Mouse (Mus musculus): ENCODE results near the gene Prtn3. TPM values are rescaled to one million over a fixed set of nuclear protein-coding genes. Genes with fewer than 3 reads are reported as not detected.

The Prtn3 gene
- polyA plus RNA-seq, 1 experiment from 2014 or later, result 5.1 TPM

DNA sequence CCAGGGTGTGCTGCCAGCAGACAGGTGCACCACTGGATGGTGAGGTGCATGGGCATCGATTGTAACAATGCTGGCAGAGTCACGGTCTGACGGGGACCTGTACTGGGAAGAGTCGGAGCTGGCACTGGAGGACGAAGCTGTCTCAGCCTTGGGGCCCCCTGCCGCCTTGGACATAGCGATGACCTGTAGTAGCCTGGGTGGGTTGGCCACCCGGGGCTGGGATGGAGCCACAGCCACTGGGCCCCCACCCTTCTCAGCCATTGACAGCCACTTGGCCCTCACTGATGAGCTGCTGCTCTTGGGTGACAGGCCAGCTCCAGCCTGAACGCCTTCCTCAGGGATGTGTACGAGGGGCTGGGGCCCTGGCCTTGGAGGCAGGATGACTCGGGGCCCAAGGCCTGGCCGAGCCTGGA, 9.1 kb upstream of the Prtn3 start:
- Histone ChIP-seq H3K36me3 (peaks cover 67% of the 10 kb centered on the region), H3K9ac (no peak overlapping the region), H3K27ac (peak overlapping the region; percentile 72; the same call in 1 of the 2 replicates), H3K4me3 (no peak overlapping the region), H3K9me3 (no peaks in the 10 kb centered on the region), H3K4me2 (no peak overlapping the region), H3K27me3 (no peaks in the 10 kb centered on the region), H3K4me1 (peaks cover 25% of the 10 kb centered on the region)
- no peak for ATAC-seq (ENCODE audit: insufficient number of reproducible peaks, low FRiP score, low TSS enrichment, low read depth)
- 62% methylated on average over 12 of the region's 12 CpGs for WGBS

DNA sequence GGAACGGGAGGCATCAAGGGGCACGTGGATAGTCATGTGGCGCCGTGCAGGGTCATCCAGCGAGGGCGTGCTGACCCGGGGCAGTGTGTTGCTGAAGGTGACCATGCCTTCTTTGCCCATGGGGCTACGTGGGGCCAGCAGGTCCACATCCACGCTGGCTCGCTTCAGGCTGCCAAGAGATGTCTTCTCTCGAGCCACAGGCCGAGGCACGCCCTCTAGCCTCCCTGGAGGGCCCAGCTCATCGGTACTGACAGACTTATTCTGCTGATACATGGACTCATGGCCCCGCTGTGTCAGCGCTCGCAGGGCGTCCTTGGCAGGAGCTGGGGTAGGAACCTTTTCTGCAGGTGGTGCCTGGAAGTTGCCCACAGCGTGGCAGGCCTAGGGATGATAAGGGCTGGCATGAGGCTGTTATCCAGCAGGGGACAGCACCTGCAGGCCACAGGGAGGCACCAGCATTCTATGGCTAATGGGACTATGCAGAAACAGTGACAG, 8.4 kb upstream of the Prtn3 start:
- no peak overlapping the region for H3K27ac ChIP-seq
- no peaks in the 10 kb centered on the region for H3K9me3 ChIP-seq
- no peak overlapping the region for H3K4me3 ChIP-seq
- peaks cover 18% of the 10 kb centered on the region for H3K4me1 ChIP-seq
- no peaks in the 10 kb centered on the region for H3K27me3 ChIP-seq
- ATAC-seq (ENCODE audit: insufficient number of reproducible peaks, low FRiP score, low TSS enrichment, low read depth), result no peak
- peaks cover 61% of the 10 kb centered on the region for H3K36me3 ChIP-seq
- WGBS, result 65% methylated on average over 19 of the region's 19 CpGs
- H3K9ac ChIP-seq, result no peak overlapping the region
- no peak overlapping the region for H3K4me2 ChIP-seq

DNA sequence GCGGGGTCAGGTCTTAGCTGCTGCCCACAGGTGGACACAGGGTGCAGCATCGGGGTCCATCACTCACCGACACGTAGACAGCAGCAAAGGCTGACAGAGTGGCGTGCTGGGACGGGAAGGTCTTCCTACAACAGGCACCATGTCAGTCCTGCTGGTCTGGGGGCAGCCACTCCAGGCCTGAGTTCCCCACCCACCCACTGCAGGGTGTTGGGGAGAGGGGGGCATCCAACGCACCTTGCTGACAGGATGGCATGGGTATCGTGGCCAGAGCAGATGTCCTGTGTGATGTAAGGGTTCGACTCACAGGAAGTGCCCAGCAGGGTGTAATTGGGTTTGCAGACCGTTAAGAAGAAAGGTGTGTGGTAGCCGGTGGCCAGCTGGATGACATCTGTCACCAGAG, 7.7 kb upstream of the Prtn3 start:
- no peaks in the 10 kb centered on the region for H3K9me3 ChIP-seq
- H3K36me3 ChIP-seq, result peaks cover 53% of the 10 kb centered on the region
- H3K4me1 ChIP-seq, result peaks cover 12% of the 10 kb centered on the region; the same call in 1 of the 2 replicates
- no peak overlapping the region for H3K4me3 ChIP-seq
- 59% methylated on average over 11 of the region's 11 CpGs for WGBS
- no peak overlapping the region for H3K4me2 ChIP-seq
- no peak overlapping the region for H3K27ac ChIP-seq
- no peaks in the 10 kb centered on the region for H3K27me3 ChIP-seq
- ATAC-seq (ENCODE audit: insufficient number of reproducible peaks, low FRiP score, low TSS enrichment, low read depth), result no peak
- H3K9ac ChIP-seq, result no peak overlapping the region

DNA sequence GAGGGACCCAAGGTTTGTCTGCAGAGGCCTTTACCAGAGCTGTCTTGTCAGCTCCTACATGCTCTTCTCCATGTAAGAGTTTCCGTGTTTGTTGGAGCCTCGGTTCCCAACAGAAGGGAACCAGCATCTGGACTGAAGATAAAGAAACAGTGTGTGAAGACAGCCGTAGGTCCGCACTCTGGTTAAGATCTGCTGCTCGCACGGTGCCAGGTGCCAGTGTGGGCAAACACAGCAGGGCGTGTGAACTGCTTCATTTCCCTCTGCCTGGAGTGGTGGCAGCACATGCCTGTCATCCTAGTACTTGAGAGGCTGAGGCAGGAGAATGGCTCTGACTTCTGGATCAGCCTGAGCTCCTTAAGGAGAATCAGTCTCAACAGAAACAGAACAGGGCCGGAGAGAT, 2.4 kb upstream of the Prtn3 start:
- H3K27me3 ChIP-seq, result no peaks in the 10 kb centered on the region
- no peak overlapping the region; the same call in 1 of the 2 replicates for H3K27ac ChIP-seq
- no peaks in the 10 kb centered on the region for H3K9me3 ChIP-seq
- no peak for ATAC-seq (ENCODE audit: insufficient number of reproducible peaks, low FRiP score, low TSS enrichment, low read depth)
- no peak overlapping the region for H3K4me2 ChIP-seq
- WGBS, result 84% methylated on average over 8 of the region's 8 CpGs
- H3K36me3 ChIP-seq, result peaks cover 11% of the 10 kb centered on the region; the same call in 1 of the 2 replicates
- no peak overlapping the region for H3K9ac ChIP-seq
- no peak overlapping the region for H3K4me3 ChIP-seq
- H3K4me1 ChIP-seq, result peaks cover 26% of the 10 kb centered on the region

DNA sequence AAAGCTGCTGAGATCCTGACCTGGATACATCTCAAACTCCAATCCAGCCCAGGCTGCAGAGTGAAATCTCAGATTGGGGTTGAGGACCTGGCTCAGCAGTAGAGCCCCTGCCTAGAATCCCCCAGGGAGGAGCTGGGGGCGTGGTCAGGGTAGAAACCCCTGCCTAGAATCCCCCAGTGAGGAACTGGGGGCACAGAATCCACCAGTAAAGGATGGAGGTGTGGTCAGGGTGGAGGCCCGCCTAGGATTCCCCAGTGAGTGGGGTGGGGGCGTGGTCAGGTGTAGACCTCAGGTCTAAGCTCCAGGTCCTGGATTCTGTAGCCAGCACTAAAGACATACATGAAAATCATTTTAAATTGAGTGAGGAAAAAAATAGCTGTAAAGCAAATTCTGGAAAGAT, 1.4 kb upstream of the Prtn3 start:
- 0 out of 2 replicates have a peak overlapping the region, but pooled peaks have one; percentile 3 for H3K27ac ChIP-seq
- H3K4me2 ChIP-seq, result peak overlapping the region; percentile 89
- 0 out of 2 replicates have a peak, but pooled peaks cover 5% of the 10 kb centered on the region for H3K36me3 ChIP-seq
- no peak overlapping the region for H3K9ac ChIP-seq
- no peaks in the 10 kb centered on the region for H3K9me3 ChIP-seq
- H3K4me1 ChIP-seq, result peaks cover 29% of the 10 kb centered on the region
- peak overlapping the region; percentile 71 for H3K4me3 ChIP-seq
- no peak for ATAC-seq (ENCODE audit: insufficient number of reproducible peaks, low FRiP score, low TSS enrichment, low read depth)
- no peaks in the 10 kb centered on the region for H3K27me3 ChIP-seq
- WGBS, result 34% methylated on average over 3 of the region's 3 CpGs

DNA sequence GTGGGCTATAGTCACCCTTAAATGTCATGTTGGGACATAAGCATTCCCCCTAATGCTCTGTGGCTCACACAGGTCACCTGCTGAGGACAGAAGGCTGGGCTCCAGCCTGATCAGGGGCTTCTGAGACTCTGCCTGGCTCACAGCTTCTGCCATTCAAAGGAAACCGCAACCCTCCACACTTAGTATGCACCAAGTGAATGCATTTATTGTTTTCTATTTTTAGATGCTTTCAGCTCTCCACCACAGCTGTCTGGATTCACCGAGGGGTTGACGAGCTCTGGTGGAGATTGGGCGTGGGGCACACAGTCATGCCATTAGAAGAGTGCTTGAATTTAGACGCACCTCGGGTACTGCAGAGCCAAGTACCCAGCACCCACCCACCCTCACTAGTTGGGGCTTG, 963 bp upstream of the Prtn3 start:
- no peak overlapping the region for H3K9ac ChIP-seq

DNA sequence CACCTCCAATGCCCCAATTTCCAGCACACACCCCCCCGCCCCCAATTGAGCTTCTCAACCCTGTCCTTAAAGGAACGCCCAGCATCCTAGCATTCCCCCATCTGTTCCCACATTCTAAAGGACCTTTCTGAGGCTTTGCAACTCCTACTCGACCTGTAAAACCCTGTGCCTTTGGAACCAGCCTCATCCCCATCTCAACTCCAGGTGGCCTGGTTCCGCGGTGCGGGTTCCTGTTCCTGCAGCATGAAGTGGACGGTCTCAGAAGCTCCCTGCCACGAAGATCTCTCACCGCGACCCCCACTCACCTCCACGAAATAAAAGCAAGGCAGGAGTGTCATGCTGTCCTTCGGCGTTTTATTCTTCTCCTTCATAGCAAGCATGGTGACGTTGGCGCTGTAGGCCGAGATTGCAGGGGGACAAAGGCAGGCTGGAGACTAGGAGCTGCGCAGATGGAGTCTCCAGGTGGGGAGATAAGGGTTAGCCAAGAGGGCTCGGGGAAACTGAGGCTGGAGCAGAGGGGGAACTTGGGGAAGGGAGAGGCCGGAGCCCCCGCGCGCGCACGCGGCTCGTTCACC, 474 bp upstream of the Prtn3 start:
- under 1% methylated on average over 26 of the region's 26 CpGs for WGBS
- ATAC-seq (ENCODE audit: insufficient number of reproducible peaks, low FRiP score, low TSS enrichment, low read depth), result no peak
- H3K27ac ChIP-seq, result peak overlapping the region; percentile 80

More for the DNA sequence above, 963 bp upstream of the Prtn3 start:
- ATAC-seq (ENCODE audit: insufficient number of reproducible peaks, low FRiP score, low TSS enrichment, low read depth), result no peak
- 5% methylated on average over 6 of the region's 6 CpGs for WGBS
- H3K36me3 ChIP-seq, result 0 out of 2 replicates have a peak, but pooled peaks cover 5% of the 10 kb centered on the region
- peaks cover 32% of the 10 kb centered on the region for H3K4me1 ChIP-seq
- H3K4me3 ChIP-seq, result peak overlapping the region; percentile 71
- peak overlapping the region; percentile 89 for H3K4me2 ChIP-seq
- peak overlapping the region; percentile 80; the same call in 1 of the 2 replicates for H3K27ac ChIP-seq
- H3K9me3 ChIP-seq, result no peaks in the 10 kb centered on the region
- no peaks in the 10 kb centered on the region for H3K27me3 ChIP-seq

DNA sequence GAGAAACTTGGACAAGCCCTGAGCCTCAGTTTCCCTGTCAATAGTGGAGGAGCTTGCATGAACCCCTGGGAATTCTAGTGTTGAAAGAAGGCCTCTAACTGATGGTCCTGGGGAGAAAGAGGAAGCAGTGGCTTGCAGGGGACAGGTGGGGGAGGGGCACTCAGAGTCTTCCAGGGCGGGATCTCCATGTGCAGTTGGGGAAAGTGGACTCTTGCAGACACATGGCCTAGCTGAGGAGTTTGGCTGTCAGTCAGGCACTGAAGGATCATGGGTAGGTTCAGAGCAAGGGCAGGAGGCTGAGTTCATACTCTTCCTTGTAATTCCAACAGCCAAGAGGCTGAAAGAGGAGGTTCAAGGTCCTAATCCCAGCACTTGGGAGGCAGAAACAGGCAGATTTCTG, 2.9 kb downstream of the Prtn3 start:
- peaks cover 6% of the 10 kb centered on the region; the same call in 1 of the 2 replicates for H3K27me3 ChIP-seq
- H3K9ac ChIP-seq, result no peak overlapping the region
- ATAC-seq (ENCODE audit: insufficient number of reproducible peaks, low FRiP score, low TSS enrichment, low read depth), result no peak
- WGBS, result 67% methylated on average over 1 of the region's 1 CpGs
- H3K4me1 ChIP-seq, result peaks cover 39% of the 10 kb centered on the region
- H3K4me3 ChIP-seq, result no peak overlapping the region
- no peak overlapping the region for H3K27ac ChIP-seq
- H3K36me3 ChIP-seq, result no peaks in the 10 kb centered on the region
- H3K4me2 ChIP-seq, result no peak overlapping the region
- no peaks in the 10 kb centered on the region for H3K9me3 ChIP-seq

More for the DNA sequence above, 474 bp upstream of the Prtn3 start:
- Histone ChIP-seq H3K4me1 (peaks cover 32% of the 10 kb centered on the region), H3K27me3 (no peaks in the 10 kb centered on the region), H3K4me3 (peak overlapping the region; percentile 71), H3K9ac (peak overlapping the region; percentile 78), H3K4me2 (peak overlapping the region; percentile 89), H3K9me3 (no peaks in the 10 kb centered on the region), H3K36me3 (0 out of 2 replicates have a peak, but pooled peaks cover 5% of the 10 kb centered on the region)

DNA sequence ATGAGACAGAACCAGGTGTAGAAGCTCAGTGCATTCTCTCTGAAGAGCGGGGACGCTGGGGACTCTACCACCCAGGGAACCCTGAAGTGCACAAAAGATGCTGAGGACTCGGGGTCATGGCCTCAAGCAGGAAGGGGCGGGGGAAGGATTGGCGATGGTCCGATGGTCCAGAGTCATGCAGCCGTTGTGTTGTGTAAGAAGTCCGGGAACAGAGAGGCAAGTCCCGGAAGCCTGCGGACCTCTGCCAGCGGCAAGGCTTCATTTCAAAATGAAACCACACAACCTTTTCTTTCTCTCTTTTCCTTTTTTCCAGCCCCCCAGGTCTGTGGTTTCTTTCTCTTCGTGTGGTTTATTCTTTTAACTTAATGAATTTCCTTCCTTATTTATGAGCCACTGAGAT, 3.5 kb downstream of the Prtn3 start:
- WGBS, result 52% methylated on average over 12 of the region's 12 CpGs
- Histone ChIP-seq H3K36me3 (no peaks in the 10 kb centered on the region), H3K4me3 (no peak overlapping the region), H3K4me2 (no peak overlapping the region), H3K9me3 (no peaks in the 10 kb centered on the region), H3K4me1 (peaks cover 41% of the 10 kb centered on the region), H3K27me3 (peaks cover 10% of the 10 kb centered on the region; the same call in 1 of the 2 replicates), H3K27ac (no peak overlapping the region; the same call in 1 of the 2 replicates), H3K9ac (no peak overlapping the region)
- no peak for ATAC-seq (ENCODE audit: insufficient number of reproducible peaks, low FRiP score, low TSS enrichment, low read depth)

DNA sequence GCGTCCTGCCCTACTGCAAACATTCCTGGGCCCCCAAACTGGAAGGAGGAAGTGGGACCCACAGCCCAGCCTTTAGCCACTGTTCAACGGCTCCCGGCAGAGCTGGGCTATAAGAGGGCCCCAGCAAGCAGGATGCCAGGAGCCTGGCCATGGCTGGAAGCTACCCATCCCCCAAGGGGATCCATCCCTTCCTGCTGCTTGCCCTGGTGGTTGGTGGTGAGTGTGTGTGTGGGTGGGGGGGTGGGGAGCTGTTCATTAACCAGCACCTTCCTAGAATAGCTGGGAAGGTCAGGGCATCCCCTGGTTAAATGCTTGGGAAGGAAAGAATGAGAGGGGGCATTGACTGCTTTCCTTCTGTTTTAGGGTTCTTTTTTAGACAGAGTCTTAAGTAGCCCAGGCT, 5.3 kb downstream of the Prtn3 start:
- Histone ChIP-seq H3K4me3 (no peak overlapping the region), H3K27ac (no peak overlapping the region), H3K4me2 (no peak overlapping the region), H3K9me3 (no peaks in the 10 kb centered on the region), H3K9ac (no peak overlapping the region), H3K27me3 (peaks cover 12% of the 10 kb centered on the region; the same call in 1 of the 2 replicates), H3K36me3 (no peaks in the 10 kb centered on the region), H3K4me1 (peaks cover 42% of the 10 kb centered on the region)
- WGBS, result 34% methylated on average over 3 of the region's 3 CpGs
- ATAC-seq (ENCODE audit: insufficient number of reproducible peaks, low FRiP score, low TSS enrichment, low read depth), result no peak

DNA sequence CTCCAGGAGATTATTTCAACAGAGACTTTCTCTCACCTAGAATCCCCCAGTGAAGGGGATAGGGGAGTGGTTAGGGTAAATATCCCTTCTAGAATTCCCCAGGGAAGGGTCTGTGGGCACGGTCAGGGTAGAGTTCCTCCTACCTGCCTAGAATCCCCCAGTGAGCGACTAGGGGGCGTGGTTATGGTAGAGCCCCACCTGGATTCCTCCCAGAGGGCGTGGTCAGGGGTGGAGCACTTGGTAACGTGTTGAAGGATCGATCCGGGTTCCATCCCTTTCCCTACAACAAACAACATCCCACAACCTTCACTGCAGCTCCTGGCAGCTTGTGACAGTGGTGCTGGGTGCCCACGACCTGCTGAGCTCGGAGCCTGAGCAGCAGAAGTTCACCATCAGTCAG, 6.4 kb downstream of the Prtn3 start:
- ATAC-seq (ENCODE audit: insufficient number of reproducible peaks, low FRiP score, low TSS enrichment, low read depth), result no peak
- no peaks in the 10 kb centered on the region for H3K36me3 ChIP-seq
- H3K9ac ChIP-seq, result no peak overlapping the region
- H3K4me1 ChIP-seq, result peaks cover 34% of the 10 kb centered on the region
- no peak overlapping the region for H3K4me2 ChIP-seq
- H3K27me3 ChIP-seq, result peaks cover 12% of the 10 kb centered on the region; the same call in 1 of the 2 replicates
- H3K27ac ChIP-seq, result no peak overlapping the region
- H3K9me3 ChIP-seq, result no peaks in the 10 kb centered on the region
- WGBS, result 16% methylated on average over 9 of the region's 9 CpGs
- H3K4me3 ChIP-seq, result no peak overlapping the region

DNA sequence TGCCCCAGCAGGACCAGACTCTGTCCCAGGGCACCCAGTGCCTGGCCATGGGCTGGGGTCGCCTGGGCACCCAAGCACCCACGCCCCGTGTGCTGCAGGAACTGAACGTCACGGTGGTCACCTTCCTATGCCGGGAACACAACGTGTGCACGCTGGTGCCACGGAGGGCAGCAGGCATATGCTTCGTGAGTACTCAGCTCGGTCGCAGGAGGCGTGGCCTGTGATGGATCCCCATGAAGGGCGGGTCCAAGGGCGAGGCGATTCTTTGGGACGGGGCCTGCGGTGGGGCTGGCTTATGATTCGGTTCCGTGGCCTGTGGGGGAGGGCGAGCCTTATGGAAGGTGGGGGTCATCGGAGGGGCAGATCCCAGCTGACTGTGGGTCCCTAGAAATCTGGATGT, 7.7 kb downstream of the Prtn3 start:
- Histone ChIP-seq H3K36me3 (no peaks in the 10 kb centered on the region), H3K4me1 (peaks cover 34% of the 10 kb centered on the region), H3K9me3 (no peaks in the 10 kb centered on the region), H3K27me3 (peaks cover 12% of the 10 kb centered on the region; the same call in 1 of the 2 replicates), H3K27ac (no peak overlapping the region), H3K4me2 (peak overlapping the region; percentile 40), H3K9ac (no peak overlapping the region), H3K4me3 (peak overlapping the region; percentile 9; the same call in 1 of the 2 replicates)
- 6% methylated on average over 22 of the region's 22 CpGs for WGBS
- no peak for ATAC-seq (ENCODE audit: insufficient number of reproducible peaks, low FRiP score, low TSS enrichment, low read depth)

Measured in limb, embryonic 15.5 days (tissue).